In genomic region chr17:87372189-87372588, GRCm38 (mm10) we compare ENCODE assay signal across 18 mouse cellular contexts. TPM values are rescaled to one million over a fixed set of nuclear protein-coding genes. Genes with fewer than 3 reads are reported as not detected.
A peak's percentile ranks its signal among the peaks of the same experiment; 100 is the strongest.
DNase-seq lines count a peak whose midpoint lies in the region; ATAC-seq lines count a peak whose summit lies in the region.
"Had no signal": no experiment of that assay in that cellular context is flagged by ENCODE, and none has a peak within 500 bp of the region (broad histone marks: within the 10 kb centered on the region; RNA-seq: fewer than 3 reads in every experiment).

No protein-coding gene starts in this region.

- H3K27me3 ChIP-seq in liver, embryonic 12.5 days (replicated peaks), result no peaks in the 10 kb centered on the region

- peak; percentile 79 for DNase-seq in heart, adult 11 months
- no peak for DNase-seq in heart, postnatal 25 days (ENCODE audit: low spot score)
- peak; percentile 60 to 66 for DNase-seq in right cerebral cortex, adult 2 months (ENCODE audit: low spot score in 2 of 2)
- no peak for DNase-seq in right cerebral cortex, postnatal 4 days
- peak; percentile 59 to 79 for DNase-seq in left cerebral cortex, postnatal 14 days (ENCODE audit: low spot score in 2 of 2)
- peak; percentile 92 for DNase-seq in telencephalon, adult 2 months (ENCODE audit: low read depth, low spot score)
- no peak for DNase-seq in kidney, postnatal 36 days
- DNase-seq: cerebellum, adult 9-10 months; heart, adult 18-20 months; lung, postnatal 10 days had no signal

- H3K27ac ChIP-seq in liver, embryonic 12.5 days, result no peak overlapping the region
- H3K27ac ChIP-seq: midbrain, embryonic 12.5 days had no signal

- H3K9me3 ChIP-seq in liver, embryonic 12.5 days (replicated peaks), result no peaks in the 10 kb centered on the region
- H3K9me3 ChIP-seq: midbrain, embryonic 12.5 days had no signal

- peaks cover 24% of the 10 kb centered on the region for H3K4me1 ChIP-seq in liver, embryonic 12.5 days

- no peak overlapping the region for H3K4me2 ChIP-seq in liver, embryonic 12.5 days
- H3K4me2 ChIP-seq: liver, embryonic 11.5 days; midbrain, embryonic 12.5 days had no signal

- ATAC-seq in liver, embryonic 12.5 days, result no peak
- ATAC-seq: intestine, postnatal 0 days had no signal

- 0 out of 2 replicates have a peak, but pooled peaks cover 5% of the 10 kb centered on the region for H3K36me3 ChIP-seq in liver, embryonic 12.5 days
- H3K36me3 ChIP-seq: midbrain, embryonic 12.5 days had no signal

- no peak overlapping the region for H3K4me3 ChIP-seq in liver, embryonic 12.5 days
- H3K4me3 ChIP-seq: midbrain, embryonic 12.5 days had no signal

- H3K9ac ChIP-seq in liver, embryonic 12.5 days, result no peak overlapping the region
- H3K9ac ChIP-seq: midbrain, embryonic 12.5 days had no signal

- WGBS in liver, embryonic 12.5 days (ENCODE audit: insufficient replicate concordance), result 82% methylated on average over 7 of the region's 7 CpGs

- intact Hi-C loops in heart, postnatal 25 days (cut with DNase I), result no loop called here
- intact Hi-C loops in left cerebral cortex, postnatal 14 days (cut with DNase I), result no loop called here

RNA-seq across cellular contexts. Expression of gene Stpg4, which starts 55.4 kb away (rescaled TPM):
- not detected for total RNA-seq in heart, postnatal 25 days (2021)
- total RNA-seq in left cerebral cortex, postnatal 14 days (2021), result not detected
- not detected in 2 replicates for polyA plus RNA-seq in liver, embryonic 12.5 days (2016; fragmentation: Nextera tagmentation; extraction: Ambion mirVana)
- total RNA-seq: heart, adult 18-20 months; layer of hippocampus, postnatal 36 days; neutrophil, adult 5-6 weeks had no signal
- polyA plus RNA-seq: embryonic facial prominence, embryonic 11.5 days; heart, postnatal 0 days; intestine, postnatal 0 days; liver, embryonic 11.5 days; midbrain, embryonic 12.5 days had no signal

Comparison
In these comparisons a context has a peak if more than half of its experiments do, and no peak if none do; other contexts are left out.
1. DNase-seq: peak in heart, adult 11 months (single experiment), right cerebral cortex, adult 2 months (2 of 2), left cerebral cortex, postnatal 14 days (2 of 2) and telencephalon, adult 2 months (single experiment); none in heart, postnatal 25 days (single experiment), right cerebral cortex, postnatal 4 days (single experiment) and kidney, postnatal 36 days (0 of 2).